Mouse (Mus musculus): Measurements from ENCODE around the gene Dlx5. TPM values are rescaled to one million over a fixed set of nuclear protein-coding genes. Genes with fewer than 3 reads are reported as not detected.

Dlx5 gene
- polyA plus RNA-seq, 1 experiment from 2014 or later: not detected

DNA sequence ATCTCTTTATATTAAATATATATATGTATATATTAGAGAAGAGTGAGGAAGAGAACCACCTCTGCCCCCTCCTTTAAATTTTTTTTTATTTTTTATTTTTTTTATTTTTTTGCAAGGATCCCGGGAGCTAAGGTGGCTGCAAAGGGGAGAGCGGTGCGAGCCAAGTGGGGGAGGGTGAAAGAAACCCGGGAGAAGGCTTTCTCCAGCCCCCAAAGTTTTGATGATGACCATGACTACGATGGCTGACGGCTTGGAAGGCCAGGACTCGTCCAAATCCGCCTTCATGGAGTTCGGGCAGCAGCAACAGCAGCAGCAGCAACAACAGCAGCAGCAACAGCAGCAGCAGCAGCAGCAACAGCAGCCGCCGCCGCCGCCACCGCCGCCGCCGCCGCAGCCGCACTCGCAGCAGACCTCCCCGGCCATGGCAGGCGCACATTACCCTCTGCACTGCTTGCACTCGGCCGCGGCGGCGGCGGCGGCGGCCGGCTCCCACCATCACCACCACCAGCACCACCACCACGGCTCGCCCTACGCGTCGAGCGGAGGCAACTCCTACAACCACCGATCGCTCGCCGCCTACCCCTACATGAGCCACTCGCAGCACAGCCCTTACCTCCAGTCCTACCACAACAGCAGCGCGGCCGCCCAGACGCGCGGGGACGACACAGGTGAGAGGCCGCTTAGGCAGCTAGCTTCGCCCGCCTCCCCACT, 18.6 kb downstream of the Dlx5 start, which contains the start of gene Dlx6:
Dlx6 (plus strand) TSS at position 175 of the 711 bp plus-strand sequence.
- H3K9ac ChIP-seq (replicated peaks; ENCODE audit: low read depth, low read length): no peak within 1 kb of the TSS
- H3K4me2 ChIP-seq (ENCODE audit: low read depth, low read length): peak within 1 kb of the TSS; percentile 44
- H3K9me3 ChIP-seq (ENCODE audit: control insufficient read depth, low read length): no peaks in the 10 kb centered on the region
- no peak within 1 kb of the TSS for H3K27ac ChIP-seq (ENCODE audit: low read depth, low read length)
- H3K27me3 ChIP-seq (ENCODE audit: control insufficient read depth, insufficient read depth, low read length): peaks cover 57% of the 10 kb centered on the region
- H3K4me1 ChIP-seq (ENCODE audit: control insufficient read depth, insufficient read depth, low read length): 0 out of 2 replicates have a peak, but pooled peaks cover 4% of the 10 kb centered on the region
- under 1% methylated on average over 46 of the region's 52 CpGs for WGBS
- peak within 1 kb of the TSS; percentile 26 for H3K4me3 ChIP-seq (ENCODE audit: low read depth, low read length)
- no peaks in the 10 kb centered on the region for H3K36me3 ChIP-seq (ENCODE audit: control insufficient read depth, insufficient read depth, low read length)
- ATAC-seq (ENCODE audit: low read depth): peak; percentile 62

DNA sequence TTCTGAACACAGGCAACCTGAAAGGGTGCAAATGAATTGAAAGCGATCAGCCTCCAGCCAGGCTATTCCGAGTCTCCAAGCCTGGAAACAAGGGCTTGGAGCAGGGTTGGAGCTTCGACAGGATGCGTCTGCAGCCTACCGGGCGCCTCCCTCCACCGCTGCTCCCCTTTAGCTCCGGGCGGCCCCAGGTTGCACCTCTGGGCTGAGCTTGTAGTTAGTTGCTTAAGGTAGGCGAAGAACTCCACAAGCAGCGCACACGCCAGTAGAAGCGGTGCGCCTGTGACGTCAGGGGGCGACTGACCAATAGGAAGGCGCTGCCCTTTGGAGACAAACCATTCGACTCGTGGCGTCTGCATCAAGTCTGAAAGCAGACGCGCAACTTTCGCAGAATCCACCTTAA, 19.3 kb downstream of the Dlx5 start:
- Histone ChIP-seq H3K27ac (ENCODE audit: low read depth, low read length) (no peak overlapping the region), H3K4me2 (ENCODE audit: low read depth, low read length) (peak overlapping the region; percentile 44), H3K27me3 (ENCODE audit: control insufficient read depth, insufficient read depth, low read length) (peaks cover 61% of the 10 kb centered on the region), H3K9me3 (ENCODE audit: control insufficient read depth, low read length) (no peaks in the 10 kb centered on the region), H3K36me3 (ENCODE audit: control insufficient read depth, insufficient read depth, low read length) (no peaks in the 10 kb centered on the region), H3K9ac (replicated peaks; ENCODE audit: low read depth, low read length) (no peak overlapping the region), H3K4me3 (ENCODE audit: low read depth, low read length) (no peak overlapping the region), H3K4me1 (ENCODE audit: control insufficient read depth, insufficient read depth, low read length) (0 out of 2 replicates have a peak, but pooled peaks cover 4% of the 10 kb centered on the region)
- ATAC-seq (ENCODE audit: low read depth): peak; percentile 52; the same call in 1 of the 2 replicates
- under 1% methylated on average over 23 of the region's 23 CpGs for WGBS

DNA sequence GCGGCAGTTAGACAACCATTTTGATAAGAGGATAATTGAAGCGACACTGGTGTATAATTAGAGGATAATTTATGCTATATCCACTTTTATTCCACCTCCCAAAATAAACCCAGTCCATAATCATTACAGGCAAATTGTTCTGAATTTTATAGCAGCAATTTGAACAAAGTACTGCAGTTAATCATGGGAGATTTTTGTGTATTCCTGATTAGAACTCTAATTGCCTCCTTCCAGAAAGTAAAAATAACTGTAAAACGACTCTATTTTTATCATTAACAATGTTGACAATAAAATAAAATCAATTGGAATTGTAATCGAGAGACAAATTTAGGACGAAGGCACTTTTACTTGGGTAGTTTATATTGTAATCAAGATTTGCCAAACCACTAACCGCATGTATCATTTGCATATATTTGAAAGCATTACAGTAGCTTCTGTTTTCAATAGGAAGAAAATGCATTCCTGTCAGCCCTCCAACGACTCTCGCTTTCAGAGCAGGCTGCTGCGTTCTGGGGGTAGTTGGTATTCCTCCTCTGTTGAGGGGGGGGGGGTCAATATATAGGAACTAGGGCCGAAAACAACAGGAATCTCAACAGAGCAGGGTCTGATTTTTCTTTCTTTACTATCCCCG, 20.0 kb downstream of the Dlx5 start:
- no peak for ATAC-seq (ENCODE audit: low read depth)
- 1% methylated on average over 11 of the region's 11 CpGs for WGBS
- H3K9ac ChIP-seq (replicated peaks; ENCODE audit: low read depth, low read length): no peak overlapping the region
- no peak overlapping the region for H3K27ac ChIP-seq (ENCODE audit: low read depth, low read length)
- H3K4me1 ChIP-seq (ENCODE audit: control insufficient read depth, insufficient read depth, low read length): 0 out of 2 replicates have a peak, but pooled peaks cover 4% of the 10 kb centered on the region
- no peak overlapping the region for H3K4me3 ChIP-seq (ENCODE audit: low read depth, low read length)
- H3K4me2 ChIP-seq (ENCODE audit: low read depth, low read length): no peak overlapping the region
- no peaks in the 10 kb centered on the region for H3K9me3 ChIP-seq (ENCODE audit: control insufficient read depth, low read length)
- H3K27me3 ChIP-seq (ENCODE audit: control insufficient read depth, insufficient read depth, low read length): peaks cover 63% of the 10 kb centered on the region
- no peaks in the 10 kb centered on the region for H3K36me3 ChIP-seq (ENCODE audit: control insufficient read depth, insufficient read depth, low read length)

DNA sequence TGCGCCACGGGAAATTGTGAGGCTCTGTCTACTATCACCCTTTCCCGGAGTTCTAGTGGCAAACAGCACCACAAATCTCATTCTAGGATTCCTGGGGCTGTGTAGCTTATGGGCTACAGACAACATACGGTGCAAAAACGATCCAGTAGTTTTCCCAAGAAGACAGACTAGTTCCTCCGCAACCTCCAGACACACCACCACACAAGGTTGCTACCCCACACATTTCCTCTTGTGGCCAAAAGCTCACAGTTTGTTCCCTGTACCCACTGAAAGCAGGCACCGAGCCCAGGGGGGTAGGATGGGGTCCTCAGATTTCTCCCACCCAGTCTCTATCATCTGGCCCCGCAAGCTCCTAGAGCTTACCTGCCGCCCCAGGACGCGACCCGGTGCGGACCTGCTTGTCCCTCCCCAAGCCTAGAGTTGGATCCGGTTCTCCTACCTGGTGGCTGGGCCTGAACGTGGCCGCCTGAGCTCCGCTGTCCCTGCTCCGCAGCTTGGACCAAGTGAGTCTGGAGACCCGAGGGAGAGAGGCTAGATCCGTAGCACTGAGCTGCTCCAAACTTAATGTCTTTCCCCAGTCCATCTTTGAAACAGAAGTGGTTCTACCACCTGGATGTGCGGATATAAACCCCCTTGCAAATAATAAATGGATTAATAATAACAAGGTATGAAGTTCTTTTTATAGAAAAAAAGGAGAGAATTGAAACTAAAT, 20.6 kb downstream of the Dlx5 start:
- Histone ChIP-seq H3K9me3 (ENCODE audit: control insufficient read depth, low read length) (no peaks in the 10 kb centered on the region), H3K9ac (replicated peaks; ENCODE audit: low read depth, low read length) (no peak overlapping the region), H3K4me2 (ENCODE audit: low read depth, low read length) (no peak overlapping the region), H3K4me1 (ENCODE audit: control insufficient read depth, insufficient read depth, low read length) (0 out of 2 replicates have a peak, but pooled peaks cover 4% of the 10 kb centered on the region), H3K27me3 (ENCODE audit: control insufficient read depth, insufficient read depth, low read length) (peaks cover 63% of the 10 kb centered on the region), H3K36me3 (ENCODE audit: control insufficient read depth, insufficient read depth, low read length) (no peaks in the 10 kb centered on the region), H3K4me3 (ENCODE audit: low read depth, low read length) (no peak overlapping the region), H3K27ac (ENCODE audit: low read depth, low read length) (no peak overlapping the region)
- WGBS: 1% methylated on average over 21 of the region's 21 CpGs
- ATAC-seq (ENCODE audit: low read depth): no peak

DNA sequence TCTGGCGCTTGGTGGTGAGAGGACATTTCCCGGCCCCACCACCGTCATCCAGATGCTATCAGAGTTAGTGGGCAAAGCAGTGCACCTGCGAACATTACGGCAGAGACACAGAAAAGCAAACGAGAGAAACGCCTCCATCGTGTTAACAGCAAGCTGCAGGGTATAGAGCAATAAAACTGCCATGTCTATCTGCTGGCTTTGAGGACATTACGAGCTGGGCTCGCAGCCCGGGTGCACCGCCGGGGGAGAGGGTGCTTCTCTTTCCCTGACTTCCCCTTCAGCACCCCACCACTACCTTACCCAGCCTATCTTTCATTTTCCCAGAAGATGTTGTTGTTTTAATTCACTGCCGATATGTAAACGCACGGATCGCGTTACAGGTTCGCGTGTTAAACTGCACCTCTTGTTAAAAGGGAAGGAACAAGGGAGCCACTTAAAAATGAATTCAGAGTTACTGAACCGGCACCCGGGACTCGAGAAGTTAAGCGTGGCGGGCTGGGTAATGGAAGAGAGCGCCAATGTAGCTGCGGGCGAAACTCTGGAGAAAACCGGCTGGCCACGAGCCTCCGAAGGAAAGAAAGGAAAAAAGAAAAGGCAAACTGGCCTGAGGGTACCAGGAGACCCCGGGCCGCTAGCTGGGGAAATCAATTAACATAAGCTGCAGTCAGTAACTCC, 21.3 kb downstream of the Dlx5 start:
- 0 out of 2 replicates have a peak, but pooled peaks cover 4% of the 10 kb centered on the region for H3K4me1 ChIP-seq (ENCODE audit: control insufficient read depth, insufficient read depth, low read length)
- H3K9ac ChIP-seq (replicated peaks; ENCODE audit: low read depth, low read length): no peak overlapping the region
- H3K27ac ChIP-seq (ENCODE audit: low read depth, low read length): no peak overlapping the region
- H3K36me3 ChIP-seq (ENCODE audit: control insufficient read depth, insufficient read depth, low read length): no peaks in the 10 kb centered on the region
- no peak for ATAC-seq (ENCODE audit: low read depth)
- peaks cover 60% of the 10 kb centered on the region for H3K27me3 ChIP-seq (ENCODE audit: control insufficient read depth, insufficient read depth, low read length)
- no peak overlapping the region for H3K4me3 ChIP-seq (ENCODE audit: low read depth, low read length)
- no peak overlapping the region for H3K4me2 ChIP-seq (ENCODE audit: low read depth, low read length)
- WGBS: under 1% methylated on average over 33 of the region's 33 CpGs
- H3K9me3 ChIP-seq (ENCODE audit: control insufficient read depth, low read length): no peaks in the 10 kb centered on the region

DNA sequence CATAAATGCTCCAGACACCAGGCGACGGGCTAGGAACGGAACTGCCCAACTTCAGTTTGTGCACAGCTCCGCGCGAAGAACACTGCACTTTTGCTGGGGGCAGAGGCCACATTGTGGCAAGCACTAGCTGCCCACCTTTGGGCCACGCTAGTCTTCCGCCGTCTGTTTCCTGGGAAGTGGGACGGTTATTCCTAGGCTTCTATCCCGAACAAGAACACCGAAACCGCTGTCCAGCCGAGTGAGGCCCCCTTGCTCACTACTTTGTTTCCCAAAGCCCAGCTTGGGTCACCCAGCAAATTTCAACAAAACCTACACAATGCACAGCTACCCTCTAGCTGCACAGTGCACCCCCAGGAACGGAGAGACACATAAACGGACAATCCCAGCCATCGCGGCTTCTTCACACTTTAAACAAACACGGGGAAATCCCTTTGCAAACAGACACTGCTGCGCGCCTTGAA, 21.9 kb downstream of the Dlx5 start:
- H3K27me3 ChIP-seq (ENCODE audit: control insufficient read depth, insufficient read depth, low read length): peaks cover 62% of the 10 kb centered on the region
- H3K4me1 ChIP-seq (ENCODE audit: control insufficient read depth, insufficient read depth, low read length): 0 out of 2 replicates have a peak, but pooled peaks cover 4% of the 10 kb centered on the region
- no peak overlapping the region for H3K4me2 ChIP-seq (ENCODE audit: low read depth, low read length)
- no peak for ATAC-seq (ENCODE audit: low read depth)
- no peak overlapping the region for H3K9ac ChIP-seq (replicated peaks; ENCODE audit: low read depth, low read length)
- 2% methylated on average over 21 of the region's 21 CpGs for WGBS
- no peaks in the 10 kb centered on the region for H3K9me3 ChIP-seq (ENCODE audit: control insufficient read depth, low read length)
- H3K4me3 ChIP-seq (ENCODE audit: low read depth, low read length): no peak overlapping the region
- H3K36me3 ChIP-seq (ENCODE audit: control insufficient read depth, insufficient read depth, low read length): no peaks in the 10 kb centered on the region
- H3K27ac ChIP-seq (ENCODE audit: low read depth, low read length): no peak overlapping the region

DNA sequence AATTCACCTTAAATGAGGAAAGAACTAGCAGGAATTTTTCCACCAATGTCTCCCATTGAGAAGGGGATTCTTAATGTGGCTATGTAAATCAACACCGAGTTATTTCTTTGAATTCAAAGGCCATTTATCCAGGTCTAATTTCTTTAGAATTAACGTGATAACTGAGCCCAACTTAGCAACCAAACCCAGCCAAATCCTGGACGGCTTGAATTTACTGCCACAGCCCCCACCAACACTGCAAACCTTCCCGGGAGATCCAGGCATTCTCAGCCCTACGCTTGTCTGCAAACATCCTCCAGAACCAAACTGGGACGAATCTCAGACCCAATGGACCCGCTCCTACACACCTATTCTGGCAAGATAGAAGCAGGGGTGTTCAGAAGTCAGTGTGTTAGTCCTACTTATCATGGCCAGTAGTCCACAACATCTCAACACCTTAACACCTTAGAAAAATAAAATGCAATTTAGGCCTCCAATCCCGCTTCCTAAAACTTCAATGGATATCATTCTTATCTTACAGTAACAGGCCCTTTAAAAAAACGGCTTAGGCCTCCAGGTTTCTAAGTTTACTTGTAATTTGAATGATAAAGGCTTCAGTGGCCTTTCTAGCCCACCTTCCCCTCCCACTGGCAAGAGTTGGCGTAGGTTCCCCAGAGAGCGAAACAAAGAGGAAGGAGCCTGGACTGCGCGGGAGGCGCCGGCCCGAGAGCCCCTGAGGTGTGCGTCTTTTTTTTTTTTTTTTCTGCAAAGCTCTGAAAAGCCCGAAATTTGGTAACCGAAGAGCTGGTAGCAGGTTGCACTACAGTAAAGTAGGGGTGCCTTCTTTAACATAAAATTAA, 22.6 kb downstream of the Dlx5 start:
- Histone ChIP-seq H3K4me1 (ENCODE audit: control insufficient read depth, insufficient read depth, low read length) (0 out of 2 replicates have a peak, but pooled peaks cover 4% of the 10 kb centered on the region), H3K9me3 (ENCODE audit: control insufficient read depth, low read length) (no peaks in the 10 kb centered on the region), H3K4me2 (ENCODE audit: low read depth, low read length) (no peak overlapping the region), H3K36me3 (ENCODE audit: control insufficient read depth, insufficient read depth, low read length) (no peaks in the 10 kb centered on the region), H3K27ac (ENCODE audit: low read depth, low read length) (no peak overlapping the region), H3K27me3 (ENCODE audit: control insufficient read depth, insufficient read depth, low read length) (peaks cover 66% of the 10 kb centered on the region), H3K9ac (replicated peaks; ENCODE audit: low read depth, low read length) (no peak overlapping the region), H3K4me3 (ENCODE audit: low read depth, low read length) (no peak overlapping the region)
- WGBS: 1% methylated on average over 19 of the region's 19 CpGs
- no peak for ATAC-seq (ENCODE audit: low read depth)

DNA sequence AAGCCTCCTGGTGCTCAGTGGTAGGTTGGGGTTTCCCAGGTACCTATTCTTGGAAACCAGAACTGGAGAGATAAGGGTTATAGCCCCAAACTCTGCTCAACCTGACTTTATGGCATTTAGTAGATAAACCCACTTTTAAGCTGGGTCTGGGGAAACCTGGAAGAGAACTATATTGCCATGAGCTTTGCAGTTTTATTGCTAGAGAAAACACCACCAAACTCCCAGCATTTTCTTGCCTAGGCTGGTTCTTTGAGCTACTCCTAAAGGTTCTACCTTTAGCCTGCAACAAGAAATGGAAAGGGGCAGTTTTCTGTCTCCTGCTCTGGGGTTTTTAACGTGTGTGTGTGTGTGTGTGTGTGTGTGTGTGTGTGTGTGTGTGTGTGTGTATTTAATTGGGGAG, 23.3 kb downstream of the Dlx5 start:
- H3K27me3 ChIP-seq (ENCODE audit: control insufficient read depth, insufficient read depth, low read length): peaks cover 65% of the 10 kb centered on the region
- H3K27ac ChIP-seq (ENCODE audit: low read depth, low read length): no peak overlapping the region
- no peaks in the 10 kb centered on the region for H3K36me3 ChIP-seq (ENCODE audit: control insufficient read depth, insufficient read depth, low read length)
- H3K4me3 ChIP-seq (ENCODE audit: low read depth, low read length): no peak overlapping the region
- ATAC-seq (ENCODE audit: low read depth): no peak
- H3K9me3 ChIP-seq (ENCODE audit: control insufficient read depth, low read length): no peaks in the 10 kb centered on the region
- 0% methylated on average over 1 of the region's 1 CpGs for WGBS
- H3K9ac ChIP-seq (replicated peaks; ENCODE audit: low read depth, low read length): no peak overlapping the region
- H3K4me1 ChIP-seq (ENCODE audit: control insufficient read depth, insufficient read depth, low read length): 0 out of 2 replicates have a peak, but pooled peaks cover under 1% of the 10 kb centered on the region
- H3K4me2 ChIP-seq (ENCODE audit: low read depth, low read length): no peak overlapping the region
